Mouse (Mus musculus): ENCODE measurements around the gene Zfp788. TPM values are rescaled to one million over a fixed set of nuclear protein-coding genes. Genes with fewer than 3 reads are reported as not detected.
"Not testable (repeated sequence)": the region's sequence is repeated elsewhere in the genome, so short reads cannot be mapped to it uniquely, and the experiment has no call there.

Gene Zfp788
- polyA plus RNA-seq, 1 experiment from 2014 or later: 19.5 TPM

- H3K4me1 ChIP-seq (replicated peaks; ENCODE audit: control insufficient read depth, insufficient read depth, low read length); H3K4me2 ChIP-seq (replicated peaks; ENCODE audit: low read depth, low read length); H3K9me3 ChIP-seq (ENCODE audit: control insufficient read depth, low read length); H3K4me3 ChIP-seq (ENCODE audit: low read depth, low read length); H3K27ac ChIP-seq (ENCODE audit: low read depth, low read length); H3K9ac ChIP-seq (ENCODE audit: low read depth, low read length); DNase-seq (ENCODE audit: low spot score); ATAC-seq (ENCODE audit: low FRiP score); H3K36me3 ChIP-seq (ENCODE audit: control insufficient read depth, insufficient read depth, low read length); H3K27me3 ChIP-seq (ENCODE audit: control insufficient read depth, insufficient read depth, low read length): not testable (repeated sequence)
- WGBS: 55% methylated on average over 1 of the region's 1 CpGs
These were observed 41.3 kb downstream of the Zfp788 start for GRCm38 (mm10) chr7:41674326-41674725.

Other genes starting within 250 kb of the Zfp788 start
- gene AI987944, start 239.8 kb upstream of the Zfp788 start, polyA plus RNA-seq (2014; fragmentation: Nextera tagmentation; extraction: Ambion mirVana): 9.9 and 11.9 TPM in 2 replicates
- 0.13 and 0.22 TPM in 2 replicates for gene Vmn2r57, start 184.5 kb upstream of the Zfp788 start, polyA plus RNA-seq (2014; fragmentation: Nextera tagmentation; extraction: Ambion mirVana)
- gene Gm20449, start 133.8 kb upstream of the Zfp788 start, polyA plus RNA-seq (2014; fragmentation: Nextera tagmentation; extraction: Ambion mirVana): 0.07 and 0.09 TPM in 2 replicates
- 6.3 and 6.4 TPM in 2 replicates for gene AW146154, start 133.3 kb upstream of the Zfp788 start, polyA plus RNA-seq (2014; fragmentation: Nextera tagmentation; extraction: Ambion mirVana)
- gene Gm6871, start 59.5 kb upstream of the Zfp788 start, polyA plus RNA-seq (2014; fragmentation: Nextera tagmentation; extraction: Ambion mirVana): not detected in 2 replicates
- 17.2 and 18.6 TPM in 2 replicates for gene 2610021A01Rik, start 34.0 kb upstream of the Zfp788 start, polyA plus RNA-seq (2014; fragmentation: Nextera tagmentation; extraction: Ambion mirVana)
- not detected in 2 replicates for gene Vmn2r58, start 239.5 kb downstream of the Zfp788 start, polyA plus RNA-seq (2014; fragmentation: Nextera tagmentation; extraction: Ambion mirVana)

Measured in hindbrain, embryonic 11.5 days (tissue).